In the genomic region with DNA sequence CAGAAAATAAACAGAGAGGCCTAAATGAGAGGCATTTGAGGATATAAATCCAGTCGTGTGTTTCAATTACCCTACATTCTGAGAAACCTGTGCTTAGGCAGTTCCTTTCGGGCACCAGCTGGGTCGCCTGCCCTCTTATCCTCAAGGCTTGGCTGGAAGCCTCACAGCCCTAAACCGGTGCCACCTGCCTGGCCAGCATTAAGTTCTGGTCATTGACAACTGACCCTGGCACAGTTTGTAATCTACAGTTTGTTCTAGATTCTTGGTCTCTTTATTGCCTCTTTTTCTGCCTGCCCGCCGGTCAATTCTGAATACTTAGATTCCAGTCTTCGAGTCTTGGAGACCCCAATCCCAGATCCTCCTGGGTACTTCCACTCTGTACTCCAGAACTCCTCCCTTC, we compare ENCODE assay signal across 8 mouse cellular contexts. TPM values are rescaled to one million over a fixed set of nuclear protein-coding genes. Genes with fewer than 3 reads are reported as not detected.
DNase-seq lines count a peak whose midpoint lies in the region; ATAC-seq and TF ChIP-seq lines count a peak whose summit lies in the region.

No protein-coding gene starts in this region.

- no peak overlapping the region for H3K27ac ChIP-seq in thymus, adult 2 months (ENCODE audit: control insufficient read depth, insufficient read depth, low read length)
- H3K27ac ChIP-seq in forebrain, embryonic 14.5 days (ENCODE audit: low read depth, low read length) = no peak overlapping the region
- H3K27ac ChIP-seq in kidney, postnatal 0 days = peak overlapping the region; percentile 91
- H3K27ac ChIP-seq in midbrain, postnatal 0 days (ENCODE audit: low read depth, low read length) = no peak overlapping the region; the same call in 1 of the 2 replicates

- peaks cover 12% of the 10 kb centered on the region for H3K4me1 ChIP-seq in thymus, adult 2 months (replicated peaks; ENCODE audit: control insufficient read depth, insufficient read depth, low read length)
- H3K4me1 ChIP-seq in forebrain, embryonic 14.5 days (ENCODE audit: control insufficient read depth, insufficient read depth, low read length) = peaks cover 6% of the 10 kb centered on the region; the same call in 1 of the 2 replicates
- H3K4me1 ChIP-seq in kidney, postnatal 0 days (replicated peaks; ENCODE audit: insufficient read depth, low read length) = peaks cover 6% of the 10 kb centered on the region; the same call in 1 of the 2 replicates
- H3K4me1 ChIP-seq in midbrain, postnatal 0 days (ENCODE audit: insufficient read depth, low read length) = peaks cover 3% of the 10 kb centered on the region; the same call in 1 of the 2 replicates

- no peaks in the 10 kb centered on the region for H3K36me3 ChIP-seq in thymus, adult 2 months (ENCODE audit: control insufficient read depth, insufficient read depth, low read length)
- H3K36me3 ChIP-seq in forebrain, embryonic 14.5 days (ENCODE audit: control insufficient read depth, insufficient read depth, low read length) = no peaks in the 10 kb centered on the region
- 0 out of 2 replicates have a peak, but pooled peaks cover 2% of the 10 kb centered on the region for H3K36me3 ChIP-seq in kidney, postnatal 0 days (ENCODE audit: insufficient read depth, low read length)
- H3K36me3 ChIP-seq in midbrain, postnatal 0 days (ENCODE audit: insufficient read depth, low read length) = peaks cover 9% of the 10 kb centered on the region; the same call in 1 of the 2 replicates

- no peak for TF ChIP-seq POLR2A in thymus, adult 2 months (IDR thresholded peaks at IDR 0.05; ENCODE audit: control insufficient read depth, extremely low read depth, insufficient read depth, low read length, poor library complexity)

- ATAC-seq in forebrain, embryonic 14.5 days = no peak
- no peak for ATAC-seq in kidney, postnatal 0 days (replicated peaks; ENCODE audit: low FRiP score, low read depth)
- no peak for ATAC-seq in midbrain, postnatal 0 days (ENCODE audit: low FRiP score)
- no peak for ATAC-seq in monocyte, adult 5-6 weeks (replicated peaks; ENCODE audit: insufficient number of reproducible peaks, low FRiP score, low TSS enrichment, poor library complexity, severe bottlenecking)

- peak overlapping the region; percentile 87 for H3K9ac ChIP-seq in forebrain, embryonic 14.5 days (ENCODE audit: low read length)
- peak overlapping the region; percentile 81 for H3K9ac ChIP-seq in kidney, postnatal 0 days (ENCODE audit: low read depth, low read length)
- H3K9ac ChIP-seq in midbrain, postnatal 0 days (replicated peaks; ENCODE audit: low read length, poor library complexity, severe bottlenecking) = peak overlapping the region; percentile 87

- peak overlapping the region; percentile 90 for H3K4me2 ChIP-seq in forebrain, embryonic 14.5 days (ENCODE audit: low read length)
- H3K4me2 ChIP-seq in kidney, postnatal 0 days (ENCODE audit: low read length) = peak overlapping the region; percentile 86
- peak overlapping the region; percentile 73 for H3K4me2 ChIP-seq in midbrain, postnatal 0 days (ENCODE audit: low read depth, low read length, poor library complexity, severe bottlenecking)

- H3K9me3 ChIP-seq in forebrain, embryonic 14.5 days (replicated peaks; ENCODE audit: control insufficient read depth, low read length) = no peaks in the 10 kb centered on the region
- no peaks in the 10 kb centered on the region for H3K9me3 ChIP-seq in kidney, postnatal 0 days (replicated peaks; ENCODE audit: low read length)
- H3K9me3 ChIP-seq in midbrain, postnatal 0 days (ENCODE audit: low read length) = no peaks in the 10 kb centered on the region

- H3K27me3 ChIP-seq in thymus, adult 2 months (ENCODE audit: control insufficient read depth, insufficient read depth, low read length) = no peaks in the 10 kb centered on the region
- H3K27me3 ChIP-seq in forebrain, embryonic 14.5 days (replicated peaks; ENCODE audit: control insufficient read depth, insufficient read depth, low read length) = no peaks in the 10 kb centered on the region
- H3K27me3 ChIP-seq in kidney, postnatal 0 days (ENCODE audit: insufficient read depth, low read length) = no peaks in the 10 kb centered on the region
- no peaks in the 10 kb centered on the region for H3K27me3 ChIP-seq in midbrain, postnatal 0 days (ENCODE audit: insufficient read depth, low read length)

- DNase-seq in thymus, adult 2 months = peak; percentile 19
- DNase-seq in thymus, postnatal 36 days = no peak
- no peak for DNase-seq in forebrain, embryonic 14.5 days (ENCODE audit: low spot score)
- DNase-seq in kidney, postnatal 0 days (ENCODE audit: low spot score) = peak; percentile 16
- DNase-seq in midbrain, postnatal 0 days (ENCODE audit: low spot score) = no peak
- DNase-seq in natural killer cell, adult 2 months (ENCODE audit: low spot score in 2 of 2) = no peak
- no peak for DNase-seq in urinary bladder, postnatal 10 days (ENCODE audit: low spot score)

- peak overlapping the region; percentile 81 for H3K4me3 ChIP-seq in thymus, adult 2 months (ENCODE audit: control insufficient read depth, insufficient read depth, low read length)
- H3K4me3 ChIP-seq in forebrain, embryonic 14.5 days (ENCODE audit: low read depth, low read length) = peak overlapping the region; percentile 71
- peak overlapping the region; percentile 65 for H3K4me3 ChIP-seq in kidney, postnatal 0 days (replicated peaks; ENCODE audit: low read depth, low read length)
- H3K4me3 ChIP-seq in midbrain, postnatal 0 days (ENCODE audit: low read depth, low read length) = peak overlapping the region; percentile 83

- 14% methylated on average over 7 of the region's 7 CpGs for WGBS in thymus, adult 2 months
- WGBS in forebrain, embryonic 14.5 days = 17% methylated on average over 7 of the region's 7 CpGs
- 9% methylated on average over 7 of the region's 7 CpGs for WGBS in kidney, postnatal 0 days
- 14% methylated on average over 7 of the region's 7 CpGs for WGBS in midbrain, postnatal 0 days

- no peak for TF ChIP-seq CTCF in thymus, adult 2 months (IDR thresholded peaks at IDR 0.05; ENCODE audit: borderline replicate concordance, control insufficient read depth, extremely low read depth, insufficient read depth, low read length, poor library complexity)
- no peak for TF ChIP-seq CTCF in kidney, postnatal 0 days (IDR thresholded peaks at IDR 0.05; ENCODE audit: low read depth)
- no peak for TF ChIP-seq CTCF in midbrain, postnatal 0 days (IDR thresholded peaks at IDR 0.05)

RNA-seq across cellular contexts. Expression of gene Fpgs, which starts 10.7 kb away (rescaled TPM):
- 61.8 and 65.7 TPM in 2 replicates for polyA plus RNA-seq in thymus, adult 2 months (2012; rRNA removed)
- polyA plus RNA-seq in forebrain, embryonic 14.5 days (2014; fragmentation: Nextera tagmentation; extraction: Ambion mirVana) = 10.9 and 14.3 TPM in 2 replicates
- 36.1 and 36.2 TPM in 2 replicates for polyA plus RNA-seq in kidney, postnatal 0 days (2015; fragmentation: Nextera tagmentation; extraction: Ambion mirVana)
- total RNA-seq in midbrain, postnatal 0 days (2014; rRNA removed) = 24.6 and 25.9 TPM in 2 replicates
- polyA plus RNA-seq in midbrain, postnatal 0 days (2015; fragmentation: Nextera tagmentation; extraction: Ambion mirVana) = 25.1 and 29.6 TPM in 2 replicates
- 6.4 to 12.8 TPM (median 8.0 TPM) in 3 replicates for total RNA-seq in monocyte, adult 5-6 weeks (2017)

RNA-seq across cellular contexts. Expression of gene Cdk9, which starts 19.6 kb away (rescaled TPM):
- polyA plus RNA-seq in thymus, adult 2 months (2012; rRNA removed) = 220 and 239 TPM in 2 replicates
- 72.9 and 75.1 TPM in 2 replicates for polyA plus RNA-seq in forebrain, embryonic 14.5 days (2014; fragmentation: Nextera tagmentation; extraction: Ambion mirVana)
- 87.4 and 90.6 TPM in 2 replicates for polyA plus RNA-seq in kidney, postnatal 0 days (2015; fragmentation: Nextera tagmentation; extraction: Ambion mirVana)
- 88.1 and 92.4 TPM in 2 replicates for total RNA-seq in midbrain, postnatal 0 days (2014; rRNA removed)
- 58.2 and 59.4 TPM in 2 replicates for polyA plus RNA-seq in midbrain, postnatal 0 days (2015; fragmentation: Nextera tagmentation; extraction: Ambion mirVana)
- total RNA-seq in monocyte, adult 5-6 weeks (2017) = 83.0 to 107 TPM (median 86.5 TPM) in 3 replicates

RNA-seq across cellular contexts. Expression of gene Sh2d3c, which starts 27.6 kb away (rescaled TPM):
- polyA plus RNA-seq in thymus, adult 2 months (2012; rRNA removed) = 104 and 106 TPM in 2 replicates
- 25.8 and 37.4 TPM in 2 replicates for polyA plus RNA-seq in forebrain, embryonic 14.5 days (2014; fragmentation: Nextera tagmentation; extraction: Ambion mirVana)
- polyA plus RNA-seq in kidney, postnatal 0 days (2015; fragmentation: Nextera tagmentation; extraction: Ambion mirVana) = 31.1 and 31.3 TPM in 2 replicates
- total RNA-seq in midbrain, postnatal 0 days (2014; rRNA removed) = 43.7 and 46.2 TPM in 2 replicates
- polyA plus RNA-seq in midbrain, postnatal 0 days (2015; fragmentation: Nextera tagmentation; extraction: Ambion mirVana) = 54.4 and 54.6 TPM in 2 replicates
- 37.3 to 83.5 TPM (median 42.5 TPM) in 3 replicates for total RNA-seq in monocyte, adult 5-6 weeks (2017)

RNA-seq across cellular contexts. Expression of gene Eng, which starts 46.9 kb away (rescaled TPM):
- 62.1 and 66.1 TPM in 2 replicates for polyA plus RNA-seq in thymus, adult 2 months (2012; rRNA removed)
- 15.0 and 23.1 TPM in 2 replicates for polyA plus RNA-seq in forebrain, embryonic 14.5 days (2014; fragmentation: Nextera tagmentation; extraction: Ambion mirVana)
- polyA plus RNA-seq in kidney, postnatal 0 days (2015; fragmentation: Nextera tagmentation; extraction: Ambion mirVana) = 71.6 and 76.3 TPM in 2 replicates
- total RNA-seq in midbrain, postnatal 0 days (2014; rRNA removed) = 16.7 and 20.0 TPM in 2 replicates
- polyA plus RNA-seq in midbrain, postnatal 0 days (2015; fragmentation: Nextera tagmentation; extraction: Ambion mirVana) = 20.3 and 21.3 TPM in 2 replicates
- total RNA-seq in monocyte, adult 5-6 weeks (2017) = 0.19 to 1.1 TPM (median 0.48 TPM) in 3 replicates

RNA-seq across cellular contexts. Expression of gene 6330409D20Rik, which starts 47.5 kb away (rescaled TPM):
- polyA plus RNA-seq in thymus, adult 2 months (2012; rRNA removed) = 0.20 and 0.27 TPM in 2 replicates
- 3.2 and 3.4 TPM in 2 replicates for polyA plus RNA-seq in forebrain, embryonic 14.5 days (2014; fragmentation: Nextera tagmentation; extraction: Ambion mirVana)
- polyA plus RNA-seq in kidney, postnatal 0 days (2015; fragmentation: Nextera tagmentation; extraction: Ambion mirVana) = 0.11 TPM in 1 of 2 replicates, not detected in the other
- 2.5 and 3.8 TPM in 2 replicates for total RNA-seq in midbrain, postnatal 0 days (2014; rRNA removed)
- 3.7 and 4.0 TPM in 2 replicates for polyA plus RNA-seq in midbrain, postnatal 0 days (2015; fragmentation: Nextera tagmentation; extraction: Ambion mirVana)
- not detected in 3 replicates for total RNA-seq in monocyte, adult 5-6 weeks (2017)

Comparison
In these comparisons a context has a peak if more than half of its experiments do, and no peak if none do; other contexts are left out.
1. DNase-seq: peak in thymus, adult 2 months (single experiment) and kidney, postnatal 0 days (single experiment); none in thymus, postnatal 36 days (0 of 2), forebrain, embryonic 14.5 days (single experiment), midbrain, postnatal 0 days (single experiment), natural killer cell, adult 2 months (0 of 2) and urinary bladder, postnatal 10 days (single experiment).
2. Peak in every context shown above with its lines, with median percentiles within 50 percentile points of each other: H3K4me3 ChIP-seq, H3K4me2 ChIP-seq and H3K9ac ChIP-seq.